Mouse (Mus musculus): ENCODE data around the gene Lamtor3.

Gene Lamtor3

GRCm38 (mm10) chr3:137918172-137918931 lies at the start of gene Lamtor3:
Gene Lamtor3 (plus strand): TSS chr3:137918506.
- Histone ChIP-seq H3K27me3 (ENCODE audit: control insufficient read depth, insufficient read depth, low read length, poor library complexity, severe bottlenecking) (no peaks in the 10 kb centered on the region), H3K36me3 (ENCODE audit: control insufficient read depth, insufficient read depth, low read length, poor library complexity, severe bottlenecking) (no peaks in the 10 kb centered on the region)
- DNase-seq (ENCODE audit: low read depth, low spot score), result peak; percentile 91

- Histone ChIP-seq H3K27me3 (ENCODE audit: control insufficient read depth, insufficient read depth, low read length, poor library complexity, severe bottlenecking) (no peaks in the 10 kb centered on the region), H3K36me3 (ENCODE audit: control insufficient read depth, insufficient read depth, low read length, poor library complexity, severe bottlenecking) (no peaks in the 10 kb centered on the region)
- no peak for DNase-seq (ENCODE audit: low read depth, low spot score)
Measured at GRCm38 (mm10) chr3:137869395-137869794, 48.9 kb upstream of the Lamtor3 start.

- Histone ChIP-seq H3K27me3 (ENCODE audit: control insufficient read depth, insufficient read depth, low read length, poor library complexity, severe bottlenecking) (no peaks in the 10 kb centered on the region), H3K36me3 (ENCODE audit: control insufficient read depth, insufficient read depth, low read length, poor library complexity, severe bottlenecking) (no peaks in the 10 kb centered on the region)
- no peak for DNase-seq (ENCODE audit: low read depth, low spot score)
Measured at GRCm38 (mm10) chr3:137879313-137879712, 39.0 kb upstream of the Lamtor3 start.

- Histone ChIP-seq H3K27me3 (ENCODE audit: control insufficient read depth, insufficient read depth, low read length, poor library complexity, severe bottlenecking) (no peaks in the 10 kb centered on the region), H3K36me3 (ENCODE audit: control insufficient read depth, insufficient read depth, low read length, poor library complexity, severe bottlenecking) (no peaks in the 10 kb centered on the region)
- DNase-seq (ENCODE audit: low read depth, low spot score), result no peak
Measured at GRCm38 (mm10) chr3:137880109-137880748, 38.1 kb upstream of the Lamtor3 start.

GRCm38 (mm10) chr3:137881093-137881492 lies 37.2 kb upstream of the Lamtor3 start:
- DNase-seq (ENCODE audit: low read depth, low spot score), result no peak
- Histone ChIP-seq H3K36me3 (ENCODE audit: control insufficient read depth, insufficient read depth, low read length, poor library complexity, severe bottlenecking) (no peaks in the 10 kb centered on the region), H3K27me3 (ENCODE audit: control insufficient read depth, insufficient read depth, low read length, poor library complexity, severe bottlenecking) (no peaks in the 10 kb centered on the region)

- H3K27me3 ChIP-seq (ENCODE audit: control insufficient read depth, insufficient read depth, low read length, poor library complexity, severe bottlenecking), result no peaks in the 10 kb centered on the region
- DNase-seq (ENCODE audit: low read depth, low spot score), result no peak
- no peaks in the 10 kb centered on the region; the same call in 1 of the 2 replicates for H3K36me3 ChIP-seq (ENCODE audit: control insufficient read depth, insufficient read depth, low read length, poor library complexity, severe bottlenecking)
Measured at GRCm38 (mm10) chr3:137887961-137888360, 30.3 kb upstream of the Lamtor3 start.

GRCm38 (mm10) chr3:137891089-137891488 lies 27.2 kb upstream of the Lamtor3 start:
- Histone ChIP-seq H3K27me3 (ENCODE audit: control insufficient read depth, insufficient read depth, low read length, poor library complexity, severe bottlenecking) (no peaks in the 10 kb centered on the region), H3K36me3 (ENCODE audit: control insufficient read depth, insufficient read depth, low read length, poor library complexity, severe bottlenecking) (no peaks in the 10 kb centered on the region; the same call in 1 of the 2 replicates)
- no peak for DNase-seq (ENCODE audit: low read depth, low spot score)

GRCm38 (mm10) chr3:137892118-137892517 lies 26.2 kb upstream of the Lamtor3 start:
- Histone ChIP-seq H3K27me3 (ENCODE audit: control insufficient read depth, insufficient read depth, low read length, poor library complexity, severe bottlenecking) (no peaks in the 10 kb centered on the region), H3K36me3 (ENCODE audit: control insufficient read depth, insufficient read depth, low read length, poor library complexity, severe bottlenecking) (no peaks in the 10 kb centered on the region; the same call in 1 of the 2 replicates)
- DNase-seq (ENCODE audit: low read depth, low spot score), result no peak

GRCm38 (mm10) chr3:137893789-137894188 lies 24.5 kb upstream of the Lamtor3 start:
- H3K36me3 ChIP-seq (ENCODE audit: control insufficient read depth, insufficient read depth, low read length, poor library complexity, severe bottlenecking), result peaks cover 1% of the 10 kb centered on the region
- no peaks in the 10 kb centered on the region for H3K27me3 ChIP-seq (ENCODE audit: control insufficient read depth, insufficient read depth, low read length, poor library complexity, severe bottlenecking)
- DNase-seq (ENCODE audit: low read depth, low spot score), result no peak

- H3K27me3 ChIP-seq (ENCODE audit: control insufficient read depth, insufficient read depth, low read length, poor library complexity, severe bottlenecking), result no peaks in the 10 kb centered on the region
- H3K36me3 ChIP-seq (ENCODE audit: control insufficient read depth, insufficient read depth, low read length, poor library complexity, severe bottlenecking), result peaks cover 1% of the 10 kb centered on the region
- peak; percentile 43 for DNase-seq (ENCODE audit: low read depth, low spot score)
Measured at GRCm38 (mm10) chr3:137895196-137895595, 23.1 kb upstream of the Lamtor3 start.

- Histone ChIP-seq H3K27me3 (ENCODE audit: control insufficient read depth, insufficient read depth, low read length, poor library complexity, severe bottlenecking) (no peaks in the 10 kb centered on the region), H3K36me3 (ENCODE audit: control insufficient read depth, insufficient read depth, low read length, poor library complexity, severe bottlenecking) (peaks cover 1% of the 10 kb centered on the region)
- no peak for DNase-seq (ENCODE audit: low read depth, low spot score)
Measured at GRCm38 (mm10) chr3:137896386-137896785, 21.9 kb upstream of the Lamtor3 start.

- Histone ChIP-seq H3K27me3 (ENCODE audit: control insufficient read depth, insufficient read depth, low read length, poor library complexity, severe bottlenecking) (no peaks in the 10 kb centered on the region), H3K36me3 (ENCODE audit: control insufficient read depth, insufficient read depth, low read length, poor library complexity, severe bottlenecking) (peaks cover 1% of the 10 kb centered on the region)
- no peak for DNase-seq (ENCODE audit: low read depth, low spot score)
Measured at GRCm38 (mm10) chr3:137896867-137897266, 21.4 kb upstream of the Lamtor3 start.

GRCm38 (mm10) chr3:137897685-137898084 lies 20.6 kb upstream of the Lamtor3 start:
- Histone ChIP-seq H3K36me3 (ENCODE audit: control insufficient read depth, insufficient read depth, low read length, poor library complexity, severe bottlenecking) (peaks cover 1% of the 10 kb centered on the region), H3K27me3 (ENCODE audit: control insufficient read depth, insufficient read depth, low read length, poor library complexity, severe bottlenecking) (no peaks in the 10 kb centered on the region)
- no peak for DNase-seq (ENCODE audit: low read depth, low spot score)

- no peaks in the 10 kb centered on the region for H3K27me3 ChIP-seq (ENCODE audit: control insufficient read depth, insufficient read depth, low read length, poor library complexity, severe bottlenecking)
- no peak for DNase-seq (ENCODE audit: low read depth, low spot score)
Measured at GRCm38 (mm10) chr3:137900149-137900548, 18.2 kb upstream of the Lamtor3 start.

GRCm38 (mm10) chr3:137913093-137913492 lies 5.2 kb upstream of the Lamtor3 start:
- DNase-seq (ENCODE audit: low read depth, low spot score), result no peak
- H3K27me3 ChIP-seq (ENCODE audit: control insufficient read depth, insufficient read depth, low read length, poor library complexity, severe bottlenecking), result no peaks in the 10 kb centered on the region
- H3K36me3 ChIP-seq (ENCODE audit: control insufficient read depth, insufficient read depth, low read length, poor library complexity, severe bottlenecking), result no peaks in the 10 kb centered on the region

More at GRCm38 (mm10) chr3:137900149-137900548, 18.2 kb upstream of the Lamtor3 start:
- peaks cover 1% of the 10 kb centered on the region for H3K36me3 ChIP-seq (ENCODE audit: control insufficient read depth, insufficient read depth, low read length, poor library complexity, severe bottlenecking)

Measured in splenic B cell, adult 2 months (primary cell).